Mouse (Mus musculus): ENCODE results near the gene Ppm1d. TPM values are rescaled to one million over a fixed set of nuclear protein-coding genes. Genes with fewer than 3 reads are reported as not detected.

Gene Ppm1d
- polyA plus RNA-seq, 1 experiment from 2014 or later = 27.2 TPM

DNA sequence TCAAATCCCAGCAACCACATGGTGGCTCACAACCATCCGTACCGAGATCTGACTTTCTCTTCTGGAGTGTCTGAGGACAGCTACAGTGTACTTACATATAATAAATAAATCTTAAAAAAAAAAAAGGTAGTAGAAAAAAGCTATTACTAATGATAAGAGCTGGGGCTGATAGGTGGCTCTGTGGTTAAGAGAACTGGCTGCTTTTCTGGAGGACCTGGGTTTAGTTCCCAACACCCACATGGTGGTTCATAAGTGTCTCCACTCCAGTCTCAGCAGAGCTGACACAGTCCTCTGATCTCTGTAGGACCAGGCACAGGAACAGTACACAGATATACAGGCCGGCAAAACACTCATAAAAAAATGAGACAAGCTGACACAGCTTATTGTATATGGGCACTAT lies 9.9 kb upstream of the Ppm1d start:
- ATAC-seq (ENCODE audit: insufficient number of reproducible peaks, insufficient read depth, low FRiP score, low TSS enrichment, low read depth) = no peak
- no peaks in the 10 kb centered on the region for H3K27me3 ChIP-seq
- H3K4me3 ChIP-seq (replicated peaks) = no peak overlapping the region
- no peaks in the 10 kb centered on the region for H3K9me3 ChIP-seq
- H3K4me1 ChIP-seq (replicated peaks) = no peaks in the 10 kb centered on the region
- no peaks in the 10 kb centered on the region for H3K36me3 ChIP-seq
- no peak overlapping the region for H3K4me2 ChIP-seq
- H3K27ac ChIP-seq = no peak overlapping the region
- 81% methylated on average over 3 of the region's 3 CpGs for WGBS
- H3K9ac ChIP-seq (replicated peaks) = no peak overlapping the region

DNA sequence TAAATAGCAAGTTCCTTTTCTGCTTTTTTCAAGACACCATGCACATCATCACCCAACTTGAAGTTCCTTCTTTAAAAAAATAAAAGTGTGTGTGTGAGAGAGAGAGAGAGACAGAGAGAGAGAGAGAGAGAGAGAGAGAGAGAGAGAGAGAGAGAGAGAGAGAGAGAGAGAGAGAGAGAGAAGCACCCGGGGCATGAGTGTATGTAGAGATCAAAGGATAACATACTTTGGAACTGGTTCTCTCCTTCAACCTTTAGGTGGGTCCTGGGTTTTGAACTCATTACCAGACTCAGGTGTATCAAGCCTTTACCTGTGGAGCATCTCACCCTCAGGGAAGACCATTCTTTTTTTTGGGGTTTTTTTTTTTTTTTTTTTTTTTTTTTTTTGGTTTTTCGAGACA lies 9.2 kb upstream of the Ppm1d start:
- no peak for ATAC-seq (ENCODE audit: insufficient number of reproducible peaks, insufficient read depth, low FRiP score, low TSS enrichment, low read depth)
- H3K4me2 ChIP-seq = no peak overlapping the region
- 70% methylated on average over 2 of the region's 2 CpGs for WGBS

DNA sequence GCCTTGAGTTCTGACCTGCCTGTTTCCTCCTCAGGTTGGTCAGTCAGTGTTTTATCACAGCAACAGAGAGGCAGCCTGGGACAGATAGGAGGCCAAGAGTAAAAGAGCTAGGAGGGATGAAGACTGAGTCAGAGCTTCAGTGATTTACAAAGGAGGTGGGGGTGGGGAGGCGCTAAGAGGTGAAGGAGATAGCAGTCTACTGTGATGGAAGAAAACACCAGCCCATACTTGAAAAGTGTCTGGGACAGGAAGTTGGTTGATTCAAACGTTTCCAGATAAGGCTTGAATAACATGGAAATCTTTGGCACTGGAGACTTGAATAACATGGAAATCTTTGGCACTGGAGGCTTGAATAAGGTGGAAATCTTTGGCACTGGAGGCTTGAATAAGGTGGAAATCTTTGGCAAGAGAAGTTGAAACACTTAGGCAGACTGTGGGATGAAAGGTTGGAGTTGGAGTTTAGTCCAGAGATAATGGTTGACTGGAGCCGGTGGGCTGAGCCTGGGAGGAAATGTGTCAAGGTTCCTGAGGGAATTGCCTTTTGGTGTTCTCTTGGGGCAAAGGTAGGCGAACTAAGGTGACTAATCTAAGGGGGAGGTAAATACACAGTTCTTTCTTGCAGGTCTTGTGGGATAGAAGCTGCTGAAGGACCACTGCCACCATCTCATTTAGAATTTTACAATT lies 4.3 kb upstream of the Ppm1d start:
- Histone ChIP-seq H3K27me3 (no peaks in the 10 kb centered on the region), H3K4me2 (no peak overlapping the region), H3K27ac (no peak overlapping the region), H3K9ac (replicated peaks) (no peak overlapping the region), H3K4me3 (replicated peaks) (no peak overlapping the region), H3K4me1 (replicated peaks) (no peaks in the 10 kb centered on the region), H3K9me3 (no peaks in the 10 kb centered on the region), H3K36me3 (no peaks in the 10 kb centered on the region)
- ATAC-seq (ENCODE audit: insufficient number of reproducible peaks, insufficient read depth, low FRiP score, low TSS enrichment, low read depth) = no peak
- WGBS = 58% methylated on average over 4 of the region's 4 CpGs

More for the DNA sequence above, 9.2 kb upstream of the Ppm1d start:
- Histone ChIP-seq H3K9me3 (no peaks in the 10 kb centered on the region), H3K27ac (no peak overlapping the region), H3K4me3 (replicated peaks) (no peak overlapping the region), H3K36me3 (no peaks in the 10 kb centered on the region), H3K4me1 (replicated peaks) (no peaks in the 10 kb centered on the region), H3K27me3 (no peaks in the 10 kb centered on the region), H3K9ac (replicated peaks) (no peak overlapping the region)

DNA sequence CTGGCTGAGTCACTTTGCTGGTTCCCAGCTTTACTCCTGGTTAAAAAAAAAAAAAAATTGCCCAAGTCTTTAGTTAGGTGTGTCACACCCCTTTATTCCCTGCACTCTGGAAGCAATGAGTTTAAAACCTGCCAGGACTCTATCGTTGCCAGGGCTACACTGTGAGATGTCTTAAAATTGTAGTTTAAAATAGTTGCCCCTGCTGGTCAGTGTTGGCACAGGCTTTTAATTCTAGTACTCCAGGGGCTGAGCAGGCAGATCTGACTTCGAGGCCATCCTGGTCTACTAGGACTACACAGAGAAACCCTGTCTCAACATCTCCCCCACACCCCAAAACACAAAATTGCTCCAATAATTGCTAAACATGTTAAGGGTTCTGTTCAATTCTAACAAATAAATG lies 2.2 kb upstream of the Ppm1d start:
- WGBS = 74% methylated on average over 2 of the region's 2 CpGs
- no peak overlapping the region for H3K9ac ChIP-seq (replicated peaks)
- H3K4me1 ChIP-seq (replicated peaks) = peaks cover 7% of the 10 kb centered on the region
- H3K4me2 ChIP-seq = no peak overlapping the region
- no peak overlapping the region for H3K4me3 ChIP-seq (replicated peaks)
- no peaks in the 10 kb centered on the region for H3K9me3 ChIP-seq
- H3K27ac ChIP-seq = no peak overlapping the region
- ATAC-seq (ENCODE audit: insufficient number of reproducible peaks, insufficient read depth, low FRiP score, low TSS enrichment, low read depth) = no peak
- no peaks in the 10 kb centered on the region for H3K27me3 ChIP-seq
- no peaks in the 10 kb centered on the region for H3K36me3 ChIP-seq

DNA sequence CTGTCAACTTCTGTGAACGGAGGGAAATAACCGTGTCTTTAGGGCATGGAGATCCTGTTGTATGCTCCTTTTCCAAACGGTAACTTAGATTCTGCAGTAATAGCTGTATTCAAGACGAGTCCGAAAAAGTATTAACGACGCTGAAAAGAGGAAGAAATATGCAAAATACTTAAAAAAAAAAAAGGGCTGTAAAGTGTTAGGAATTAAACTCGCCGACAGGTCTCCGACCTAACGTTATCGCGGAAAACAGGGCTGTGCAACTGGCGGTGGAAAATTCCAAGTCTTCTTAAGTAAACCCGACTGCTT lies 684 bp upstream of the Ppm1d start:
- Histone ChIP-seq H3K4me3 (replicated peaks) (peak overlapping the region; percentile 97), H3K9me3 (no peaks in the 10 kb centered on the region), H3K27me3 (no peaks in the 10 kb centered on the region), H3K9ac (replicated peaks) (peak overlapping the region; percentile 91), H3K36me3 (peaks cover 11% of the 10 kb centered on the region), H3K4me1 (replicated peaks) (peaks cover 7% of the 10 kb centered on the region), H3K27ac (peak overlapping the region; percentile 82), H3K4me2 (peak overlapping the region; percentile 79)
- 2% methylated on average over 15 of the region's 15 CpGs for WGBS
- ATAC-seq (ENCODE audit: insufficient number of reproducible peaks, insufficient read depth, low FRiP score, low TSS enrichment, low read depth) = no peak

DNA sequence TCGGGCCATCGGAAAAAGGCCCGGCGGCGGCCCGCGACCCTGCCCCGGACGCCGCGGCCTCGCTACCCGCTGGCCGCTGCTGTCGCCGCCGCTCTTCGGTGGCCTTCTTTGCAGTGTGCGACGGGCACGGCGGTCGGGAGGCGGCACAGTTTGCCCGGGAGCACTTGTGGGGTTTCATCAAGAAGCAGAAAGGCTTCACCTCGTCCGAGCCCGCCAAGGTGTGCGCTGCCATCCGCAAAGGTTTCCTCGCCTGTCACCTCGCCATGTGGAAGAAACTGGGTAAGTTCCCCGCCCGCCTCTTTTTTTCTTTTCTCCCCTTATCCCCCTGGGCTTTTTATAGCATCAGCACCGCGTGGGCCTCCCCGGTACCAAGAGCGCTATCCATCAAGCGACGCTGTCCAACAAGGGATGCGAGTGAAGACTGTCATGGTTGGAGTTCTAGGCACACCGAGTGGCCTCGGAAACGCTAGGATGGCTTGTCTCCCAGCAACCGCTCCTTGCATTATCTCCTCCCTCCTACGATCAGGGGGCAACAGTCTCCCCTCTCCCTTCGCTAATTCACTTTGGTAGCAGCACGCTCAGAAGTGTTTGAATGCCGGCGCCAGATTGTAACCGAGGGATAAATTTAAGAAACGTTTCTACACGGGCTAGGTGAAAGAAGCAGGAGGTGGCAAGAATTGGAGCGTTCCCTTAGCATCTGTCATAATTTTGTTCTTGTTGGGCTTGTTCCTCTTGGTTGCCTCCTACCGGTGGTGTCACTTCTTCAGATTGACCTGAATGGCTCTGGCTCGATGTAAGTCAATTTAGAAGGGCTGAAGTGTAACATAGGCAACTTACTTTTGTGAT lies 824 bp downstream of the Ppm1d start:
- peak overlapping the region; percentile 68 for H3K4me2 ChIP-seq
- H3K27ac ChIP-seq = peak overlapping the region; percentile 89
- peaks cover 15% of the 10 kb centered on the region for H3K36me3 ChIP-seq
- peak; percentile 12; the same call in 1 of the 2 replicates for ATAC-seq (ENCODE audit: insufficient number of reproducible peaks, insufficient read depth, low FRiP score, low TSS enrichment, low read depth)
- no peaks in the 10 kb centered on the region for H3K27me3 ChIP-seq
- H3K4me1 ChIP-seq (replicated peaks) = peaks cover 7% of the 10 kb centered on the region
- H3K9ac ChIP-seq (replicated peaks) = peak overlapping the region; percentile 91
- peak overlapping the region; percentile 97 for H3K4me3 ChIP-seq (replicated peaks)
- under 1% methylated on average over 56 of the region's 56 CpGs for WGBS
- H3K9me3 ChIP-seq = no peaks in the 10 kb centered on the region

DNA sequence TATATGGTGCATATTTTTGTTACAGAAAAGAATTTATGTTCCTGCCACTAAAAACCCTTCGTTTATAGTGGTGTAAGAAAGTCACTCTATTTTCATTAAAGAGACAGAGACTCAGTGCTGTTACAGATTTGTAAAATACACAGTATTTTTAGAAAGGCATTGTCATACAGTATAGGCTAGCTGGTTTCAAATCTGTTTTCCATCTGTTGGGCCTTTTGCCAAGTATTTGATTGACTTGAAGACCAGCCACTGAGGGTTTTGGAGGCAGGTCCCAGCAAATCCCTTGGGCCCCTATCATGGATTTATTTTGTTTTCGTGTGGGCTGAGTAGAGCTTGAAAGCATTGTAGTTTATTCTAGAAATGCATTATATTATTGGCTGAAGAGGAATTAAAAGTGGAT lies 1.8 kb downstream of the Ppm1d start:
- 8% methylated on average over 2 of the region's 2 CpGs for WGBS
- Histone ChIP-seq H3K4me3 (replicated peaks) (peak overlapping the region; percentile 97), H3K4me1 (replicated peaks) (peaks cover 7% of the 10 kb centered on the region), H3K27ac (0 out of 2 replicates have a peak overlapping the region, but pooled peaks have one; percentile 89), H3K4me2 (peak overlapping the region; percentile 68), H3K27me3 (no peaks in the 10 kb centered on the region), H3K9ac (replicated peaks) (no peak overlapping the region), H3K36me3 (peaks cover 15% of the 10 kb centered on the region), H3K9me3 (no peaks in the 10 kb centered on the region)
- ATAC-seq (ENCODE audit: insufficient number of reproducible peaks, insufficient read depth, low FRiP score, low TSS enrichment, low read depth) = peak; percentile 67

DNA sequence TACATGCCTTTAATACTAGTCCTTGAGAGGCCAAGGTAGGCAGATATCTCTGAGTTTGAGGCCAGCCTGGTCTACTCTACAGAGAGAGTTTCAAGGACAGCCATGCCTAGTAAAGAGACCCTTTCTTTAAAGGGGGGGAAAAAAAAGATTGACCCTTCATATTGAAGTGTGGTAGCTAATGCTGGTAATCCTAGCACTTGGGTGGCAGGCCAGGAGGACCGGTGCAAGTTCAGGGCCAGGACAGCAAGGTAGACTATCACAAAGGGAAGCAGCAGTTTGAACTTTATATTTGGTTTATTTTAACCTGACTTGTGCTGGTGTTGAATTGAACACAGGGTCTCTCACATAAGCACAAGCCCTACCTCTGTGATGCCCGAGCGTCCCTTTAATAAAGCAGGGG lies 2.3 kb downstream of the Ppm1d start:
- H3K4me1 ChIP-seq (replicated peaks) = peaks cover 7% of the 10 kb centered on the region
- peak overlapping the region; percentile 68 for H3K4me2 ChIP-seq
- H3K9ac ChIP-seq (replicated peaks) = no peak overlapping the region
- H3K27me3 ChIP-seq = no peaks in the 10 kb centered on the region
- H3K36me3 ChIP-seq = peaks cover 15% of the 10 kb centered on the region
- peak overlapping the region; percentile 97 for H3K4me3 ChIP-seq (replicated peaks)
- no peak for ATAC-seq (ENCODE audit: insufficient number of reproducible peaks, insufficient read depth, low FRiP score, low TSS enrichment, low read depth)
- peak overlapping the region; percentile 31; the same call in 1 of the 2 replicates for H3K27ac ChIP-seq
- WGBS = 84% methylated on average over 3 of the region's 3 CpGs
- no peaks in the 10 kb centered on the region for H3K9me3 ChIP-seq

DNA sequence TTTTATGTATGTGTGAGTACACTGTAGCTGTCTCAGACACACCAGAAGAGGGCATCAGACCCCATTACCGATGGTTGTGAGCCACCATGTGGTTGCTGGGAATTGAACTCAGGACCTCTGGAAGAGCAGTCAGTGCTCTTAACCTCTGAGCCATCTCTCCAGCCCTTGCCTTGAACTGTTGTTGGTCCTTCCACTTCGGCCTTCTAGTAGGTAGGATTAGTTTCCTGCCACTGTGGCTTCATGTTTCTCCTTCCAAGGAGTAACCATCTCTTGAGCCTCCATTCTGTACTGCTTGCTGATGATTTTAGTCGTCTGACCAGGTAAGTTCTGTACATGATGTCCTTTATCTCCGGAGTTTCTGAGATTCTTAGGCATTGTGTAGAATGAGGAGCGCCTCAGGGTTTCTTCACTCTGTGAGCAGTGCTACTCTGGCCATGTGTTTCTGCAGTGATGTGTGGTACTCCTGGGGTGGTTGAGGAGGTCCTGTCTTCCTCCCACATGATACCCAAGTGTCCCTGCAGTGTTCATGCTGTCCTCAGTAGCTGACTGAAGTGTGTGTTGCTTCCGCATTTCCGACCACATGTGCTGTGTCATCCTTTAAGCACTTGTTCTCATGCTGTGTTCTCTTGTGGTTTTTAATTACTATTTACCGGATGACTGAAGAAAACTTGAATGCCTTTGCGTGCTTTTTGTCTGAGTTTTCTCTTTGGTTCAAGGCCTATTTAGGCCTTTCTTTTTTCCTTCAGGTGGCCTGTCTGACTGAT lies 12.7 kb downstream of the Ppm1d start:
- H3K9me3 ChIP-seq = no peaks in the 10 kb centered on the region
- ATAC-seq (ENCODE audit: insufficient number of reproducible peaks, insufficient read depth, low FRiP score, low TSS enrichment, low read depth) = no peak
- H3K36me3 ChIP-seq = peaks cover 22% of the 10 kb centered on the region
- no peak overlapping the region for H3K27ac ChIP-seq
- H3K4me2 ChIP-seq = no peak overlapping the region
- no peak overlapping the region for H3K4me3 ChIP-seq (replicated peaks)
- WGBS = 93% methylated on average over 9 of the region's 9 CpGs
- no peak overlapping the region for H3K9ac ChIP-seq (replicated peaks)
- H3K27me3 ChIP-seq = no peaks in the 10 kb centered on the region
- H3K4me1 ChIP-seq (replicated peaks) = no peaks in the 10 kb centered on the region

DNA sequence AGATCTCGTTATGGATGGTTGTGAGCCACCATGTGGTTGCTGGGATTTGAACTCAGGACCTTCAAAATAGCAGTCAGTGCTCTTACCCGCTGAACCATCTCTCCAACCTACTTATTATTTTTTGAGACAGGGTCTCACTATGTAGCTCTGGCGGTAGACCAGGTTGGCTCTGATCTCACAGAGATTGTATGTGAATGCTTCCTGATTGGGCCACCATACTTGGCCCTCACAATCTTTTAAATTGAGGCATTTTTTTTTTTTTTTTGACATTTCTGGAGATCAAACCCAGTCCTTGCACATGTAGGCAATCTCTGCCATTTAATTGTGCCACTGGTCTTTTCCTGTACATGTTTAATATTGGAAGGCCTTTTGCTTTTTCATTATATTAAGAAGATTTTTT lies 17.7 kb downstream of the Ppm1d start:
- Histone ChIP-seq H3K9me3 (no peaks in the 10 kb centered on the region), H3K27ac (no peak overlapping the region), H3K9ac (replicated peaks) (no peak overlapping the region), H3K36me3 (peaks cover 60% of the 10 kb centered on the region), H3K4me3 (replicated peaks) (no peak overlapping the region), H3K4me1 (replicated peaks) (no peaks in the 10 kb centered on the region), H3K4me2 (no peak overlapping the region), H3K27me3 (no peaks in the 10 kb centered on the region)
- no peak for ATAC-seq (ENCODE audit: insufficient number of reproducible peaks, insufficient read depth, low FRiP score, low TSS enrichment, low read depth)
- 95% methylated on average over 3 of the region's 3 CpGs for WGBS

DNA sequence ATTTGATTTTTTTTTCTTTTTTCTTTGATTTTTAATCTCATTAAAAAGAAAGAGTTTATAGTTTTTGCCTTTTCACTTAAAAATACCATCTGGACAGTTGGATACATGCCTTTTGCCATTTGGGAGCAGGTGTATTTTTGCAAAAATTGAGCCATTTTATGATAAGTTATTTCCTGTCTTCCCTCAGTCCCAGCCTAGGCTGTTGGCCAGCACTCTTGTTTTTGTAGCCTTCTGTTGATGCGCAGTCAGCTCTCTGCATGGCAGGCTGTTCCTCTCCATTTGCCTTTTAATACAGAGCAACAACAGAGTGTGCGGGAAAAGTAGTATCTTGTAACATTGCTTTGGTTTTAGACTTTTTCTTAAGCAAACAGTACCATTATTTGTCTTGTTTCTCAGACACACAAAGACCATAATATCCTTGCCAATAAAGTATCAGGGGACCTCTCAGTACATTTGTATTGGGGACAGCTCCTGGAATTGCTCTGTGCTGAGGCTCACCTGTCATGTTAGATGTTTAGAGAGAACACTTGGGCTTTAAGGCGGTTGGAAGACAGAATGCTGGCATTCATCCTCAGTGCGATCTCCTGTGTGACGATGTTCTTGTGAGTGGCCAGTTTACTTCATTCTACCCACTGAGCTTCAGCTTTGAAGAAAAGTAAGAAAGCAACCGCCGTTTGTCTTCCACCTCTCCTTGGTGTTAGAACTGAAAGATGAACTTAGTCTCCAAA lies 18.3 kb downstream of the Ppm1d start:
- no peak overlapping the region for H3K4me3 ChIP-seq (replicated peaks)
- ATAC-seq (ENCODE audit: insufficient number of reproducible peaks, insufficient read depth, low FRiP score, low TSS enrichment, low read depth) = no peak
- no peak overlapping the region for H3K4me2 ChIP-seq
- no peaks in the 10 kb centered on the region for H3K27me3 ChIP-seq
- no peak overlapping the region for H3K27ac ChIP-seq
- no peaks in the 10 kb centered on the region for H3K9me3 ChIP-seq
- 94% methylated on average over 7 of the region's 7 CpGs for WGBS
- no peak overlapping the region for H3K9ac ChIP-seq (replicated peaks)
- H3K36me3 ChIP-seq = peaks cover 66% of the 10 kb centered on the region
- no peaks in the 10 kb centered on the region for H3K4me1 ChIP-seq (replicated peaks)

All from limb, embryonic 12.5 days (tissue).